Mouse (Mus musculus): Measurements from ENCODE around the gene Hist1h1a.
"Not testable (repeated sequence)": the region's sequence is repeated elsewhere in the genome, so short reads cannot be mapped to it uniquely, and the experiment has no call there.

Gene Hist1h1a

DNA sequence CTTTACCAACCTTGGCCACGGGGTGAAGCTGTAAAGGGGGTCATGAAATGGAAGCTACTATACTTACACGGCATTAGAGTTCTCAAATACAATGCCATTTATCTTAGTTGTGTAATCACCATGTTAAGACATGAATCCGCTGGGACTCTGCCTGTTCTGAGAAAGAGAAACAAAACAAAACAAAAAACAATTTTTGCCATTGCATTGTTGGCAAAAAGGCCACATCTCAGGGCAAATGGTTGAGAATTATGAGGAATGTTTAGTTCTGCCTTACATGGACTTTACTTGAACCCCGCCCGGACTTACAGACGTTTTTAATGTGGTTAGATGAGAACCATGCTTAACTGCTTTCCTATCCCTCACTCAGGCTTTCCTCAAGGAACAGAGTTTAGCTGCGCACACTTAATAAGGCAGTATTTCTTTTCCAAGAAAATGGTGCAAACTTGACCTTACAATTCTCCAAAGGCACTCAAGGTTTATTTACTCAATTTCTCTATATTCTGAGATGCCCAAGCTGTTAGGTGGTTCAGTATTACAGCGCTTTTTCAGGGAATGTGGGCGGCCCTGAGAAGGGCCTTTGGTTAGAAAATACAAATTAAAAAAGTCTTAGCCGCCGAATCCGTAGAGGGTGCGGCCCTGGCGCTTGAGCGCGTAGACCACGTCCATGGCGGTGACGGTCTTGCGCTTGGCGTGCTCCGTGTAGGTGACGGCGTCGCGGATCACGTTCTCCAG is 3.1 kb upstream of the Hist1h1a start:
- no peak for DNase-seq (ENCODE audit: low spot score)

DNA sequence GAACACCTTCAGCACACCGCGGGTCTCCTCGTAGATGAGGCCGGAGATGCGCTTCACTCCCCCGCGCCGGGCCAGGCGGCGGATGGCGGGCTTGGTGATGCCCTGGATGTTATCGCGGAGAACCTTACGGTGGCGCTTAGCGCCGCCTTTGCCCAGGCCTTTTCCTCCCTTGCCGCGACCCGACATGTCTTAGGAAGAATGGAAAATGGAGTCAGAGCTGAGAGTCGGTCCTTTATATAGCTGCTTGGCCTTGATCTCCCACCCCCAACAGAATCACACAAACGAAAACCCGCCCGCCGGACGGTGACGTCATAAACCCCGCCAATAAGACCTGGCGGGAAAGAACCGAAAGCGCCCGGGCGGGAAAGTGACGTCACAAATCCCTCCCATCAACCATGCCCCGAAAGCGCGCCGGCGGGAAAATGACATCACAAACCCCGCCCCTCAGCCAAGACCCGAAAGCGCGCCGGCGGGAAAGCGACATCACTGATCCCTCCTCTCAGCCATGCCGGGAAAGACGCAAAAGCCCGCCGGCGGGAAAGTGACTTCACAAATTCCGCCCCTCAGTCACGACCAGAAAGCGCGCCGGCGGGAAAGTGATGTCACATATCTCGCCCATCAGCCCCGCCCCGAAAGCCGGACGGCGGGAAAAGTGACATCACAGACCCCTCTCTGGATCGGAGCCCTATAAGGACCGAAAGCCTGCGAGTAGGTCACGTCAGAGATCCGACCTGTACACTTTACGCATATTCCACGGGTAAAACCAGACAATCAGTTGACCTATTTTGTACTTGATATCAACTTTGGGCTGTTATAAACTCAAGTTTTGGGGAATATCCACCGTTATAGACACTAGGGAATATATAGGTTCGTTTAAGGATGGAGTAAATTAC is 2.2 kb upstream of the Hist1h1a start, which contains the start of gene Hist1h4a:
Hist1h4a (minus strand) TSS at position 259 of the 893 bp plus-strand sequence.
- DNase-seq (ENCODE audit: low spot score), result peak; percentile 98

DNA sequence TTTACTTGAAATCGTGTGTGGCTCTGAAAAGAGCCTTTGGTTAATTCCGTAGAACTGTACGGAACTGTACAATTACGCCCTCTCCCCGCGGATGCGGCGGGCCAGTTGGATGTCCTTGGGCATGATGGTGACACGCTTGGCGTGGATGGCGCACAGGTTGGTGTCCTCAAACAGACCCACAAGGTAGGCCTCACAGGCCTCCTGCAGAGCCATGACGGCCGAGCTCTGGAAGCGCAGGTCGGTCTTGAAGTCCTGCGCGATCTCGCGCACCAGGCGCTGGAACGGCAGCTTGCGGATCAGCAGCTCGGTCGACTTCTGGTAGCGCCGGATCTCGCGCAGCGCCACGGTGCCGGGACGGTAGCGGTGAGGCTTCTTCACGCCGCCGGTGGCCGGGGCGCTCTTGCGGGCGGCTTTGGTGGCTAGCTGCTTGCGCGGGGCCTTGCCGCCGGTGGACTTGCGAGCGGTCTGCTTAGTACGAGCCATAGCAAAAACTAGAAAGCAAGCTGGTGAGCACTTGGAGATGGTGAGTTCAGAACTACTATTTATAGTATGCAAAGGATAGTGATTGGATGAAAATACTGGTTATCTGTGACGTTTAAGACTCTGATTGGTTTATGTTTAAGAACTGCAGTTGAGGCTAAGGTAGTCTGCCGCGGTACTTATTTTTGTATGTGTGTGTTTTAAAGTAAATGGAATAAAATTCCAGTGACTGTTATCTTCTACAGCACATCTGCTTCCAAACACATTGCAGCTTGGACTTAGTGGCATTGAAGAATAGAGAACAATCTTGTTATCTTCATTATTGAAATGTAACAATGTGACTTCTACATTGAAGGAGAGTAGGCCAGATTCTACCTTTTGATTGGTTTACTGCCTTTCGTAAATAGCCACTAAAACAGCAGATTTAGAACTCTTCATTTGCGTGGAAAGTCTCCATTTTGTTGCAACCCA is 1.3 kb upstream of the Hist1h1a start, which contains the start of gene Hist1h3a:
Hist1h3a (minus strand) TSS at position 516 of the 951 bp plus-strand sequence.
- peak; percentile 84 for DNase-seq (ENCODE audit: low spot score)

DNA sequence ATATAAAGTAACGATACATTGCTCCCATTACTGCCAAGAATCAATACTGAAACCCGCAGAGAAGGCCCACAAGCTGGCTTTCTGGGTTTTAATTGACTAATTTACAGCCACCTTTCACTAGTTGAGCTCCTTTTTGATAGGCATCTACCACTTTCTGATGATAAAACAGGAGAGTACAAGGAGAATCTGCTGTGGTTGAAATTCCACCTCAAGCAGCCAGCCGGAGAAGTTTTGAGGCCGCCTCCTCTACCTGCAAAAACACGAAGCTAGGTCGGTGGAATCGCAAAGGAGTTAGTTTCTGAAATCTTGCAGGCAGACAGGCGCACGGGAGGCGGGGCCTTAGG is 252 bp upstream of the Hist1h1a start:
- DNase-seq (ENCODE audit: low spot score), result no peak

- no peak for DNase-seq (ENCODE audit: low spot score)
These were observed 1.1 kb downstream of the Hist1h1a start for GRCm38 (mm10) chr13:23764324-23765171.

GRCm38 (mm10) chr13:23765172-23765513 is 1.7 kb downstream of the Hist1h1a start:
- DNase-seq (ENCODE audit: low spot score), result no peak

DNA sequence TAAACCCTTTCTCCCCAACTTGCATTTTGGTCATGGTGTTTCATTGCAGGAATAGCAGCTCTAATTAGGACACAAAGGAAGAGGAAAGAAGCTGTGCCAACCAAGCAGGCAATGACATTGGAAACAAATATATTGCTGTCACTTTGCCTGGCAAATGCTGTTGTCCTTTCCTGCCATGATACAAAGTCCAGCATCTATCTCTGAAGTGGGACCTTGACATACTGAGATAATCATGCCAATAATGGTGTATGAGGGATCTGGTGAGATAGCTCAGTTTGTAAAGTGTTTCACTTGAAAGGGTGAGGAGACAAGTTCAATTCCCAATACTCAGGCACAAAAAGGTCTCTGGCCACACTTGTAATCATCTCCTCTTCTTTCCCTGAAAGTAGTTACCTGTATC is 3.3 kb downstream of the Hist1h1a start:
- no peak for DNase-seq (ENCODE audit: low spot score)

DNA sequence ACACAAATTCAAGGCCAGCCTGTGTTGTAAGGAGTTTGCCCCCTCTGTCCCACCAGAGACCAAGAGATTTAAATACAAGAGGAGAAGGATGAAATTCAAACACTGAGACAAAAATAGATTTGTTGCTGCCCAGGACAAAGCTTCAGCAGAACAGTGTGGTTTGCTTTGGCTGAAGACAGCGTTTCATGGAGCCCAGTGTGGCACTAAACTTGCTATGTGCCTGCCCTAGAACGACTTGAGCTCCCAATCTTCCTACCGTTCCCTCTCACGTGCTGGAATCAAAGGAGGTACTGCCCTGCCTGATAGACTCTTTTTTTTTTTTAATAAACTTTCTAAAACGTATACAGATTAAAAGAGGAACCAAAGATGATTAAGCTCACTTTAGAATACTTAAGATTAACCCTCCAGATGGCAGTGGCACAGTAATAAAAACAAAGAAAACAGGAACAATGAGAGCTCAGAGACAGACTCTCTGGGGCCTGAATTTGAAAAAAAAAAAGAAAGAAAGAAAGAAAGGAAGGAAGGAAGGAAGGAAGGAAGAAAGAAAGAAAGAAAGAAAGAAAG is 5.5 kb downstream of the Hist1h1a start:
- DNase-seq (ENCODE audit: low spot score), result no peak

GRCm38 (mm10) chr13:23769613-23770012 is 6.1 kb downstream of the Hist1h1a start, which contains the start of gene Trim38:
TSS of gene Trim38 (plus strand) at chr13:23769913.
- DNase-seq (ENCODE audit: low spot score), result not testable (repeated sequence)

- no peak for DNase-seq (ENCODE audit: low spot score)
These were observed 9.3 kb downstream of the Hist1h1a start for GRCm38 (mm10) chr13:23772561-23773313.

- no peak for DNase-seq (ENCODE audit: low spot score)
These were observed 14.9 kb downstream of the Hist1h1a start for GRCm38 (mm10) chr13:23778339-23778738.

- no peak for DNase-seq (ENCODE audit: low spot score)
These were observed 15.6 kb downstream of the Hist1h1a start for GRCm38 (mm10) chr13:23779025-23779424.

- DNase-seq (ENCODE audit: low spot score), result peak; percentile 66
These were observed 29.1 kb downstream of the Hist1h1a start for GRCm38 (mm10) chr13:23792520-23792919.

GRCm38 (mm10) chr13:23799405-23799804 is 35.9 kb downstream of the Hist1h1a start:
- DNase-seq (ENCODE audit: low spot score), result no peak

GRCm38 (mm10) chr13:23804532-23804931 is 41.1 kb downstream of the Hist1h1a start:
- DNase-seq (ENCODE audit: low spot score), result no peak

DNA sequence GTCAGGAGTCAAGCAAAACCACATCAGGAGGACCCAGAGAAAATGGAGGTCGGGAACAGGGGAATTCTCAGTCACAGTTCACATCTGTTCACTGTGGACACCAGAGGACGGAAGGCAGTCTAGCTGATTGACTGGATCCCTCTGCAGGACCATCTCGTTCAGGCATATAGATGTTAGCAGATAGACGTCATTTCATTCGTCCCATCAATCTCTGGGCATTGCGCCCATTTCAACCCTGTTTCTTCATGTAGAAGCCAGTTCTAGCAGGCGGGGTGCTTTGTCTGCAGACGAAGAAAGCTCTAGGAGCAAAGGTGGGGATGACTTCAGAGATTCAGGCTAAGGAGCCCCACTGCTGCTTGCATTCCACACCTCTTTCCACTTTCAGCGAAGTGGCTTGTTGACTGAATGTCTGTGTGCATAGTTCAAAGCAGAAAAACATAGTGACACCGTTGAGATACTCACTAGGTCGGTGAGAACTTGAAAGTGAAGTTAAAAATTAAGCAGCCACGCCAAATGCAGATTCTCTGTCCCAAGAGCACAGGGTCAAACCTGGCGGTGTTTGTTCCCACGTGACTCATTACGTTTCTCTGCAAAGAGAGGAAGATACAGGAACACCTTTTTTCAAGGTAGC is 43.1 kb downstream of the Hist1h1a start, which contains the start of gene Slc17a2:
Slc17a2 (plus strand) TSS at position 572 of the 631 bp plus-strand sequence.
- no peak for DNase-seq (ENCODE audit: low spot score)

Measured in lung, postnatal 25 days (tissue).